Mouse (Mus musculus): ENCODE results near the gene Gm29797.

Gm29797 gene

GRCm38 (mm10) chr2:181656734-181657133 lies at the start of gene Gm29797:
Gene Gm29797, plus strand, starts transcription at chr2:181657034.
- no peak for DNase-seq

DNA sequence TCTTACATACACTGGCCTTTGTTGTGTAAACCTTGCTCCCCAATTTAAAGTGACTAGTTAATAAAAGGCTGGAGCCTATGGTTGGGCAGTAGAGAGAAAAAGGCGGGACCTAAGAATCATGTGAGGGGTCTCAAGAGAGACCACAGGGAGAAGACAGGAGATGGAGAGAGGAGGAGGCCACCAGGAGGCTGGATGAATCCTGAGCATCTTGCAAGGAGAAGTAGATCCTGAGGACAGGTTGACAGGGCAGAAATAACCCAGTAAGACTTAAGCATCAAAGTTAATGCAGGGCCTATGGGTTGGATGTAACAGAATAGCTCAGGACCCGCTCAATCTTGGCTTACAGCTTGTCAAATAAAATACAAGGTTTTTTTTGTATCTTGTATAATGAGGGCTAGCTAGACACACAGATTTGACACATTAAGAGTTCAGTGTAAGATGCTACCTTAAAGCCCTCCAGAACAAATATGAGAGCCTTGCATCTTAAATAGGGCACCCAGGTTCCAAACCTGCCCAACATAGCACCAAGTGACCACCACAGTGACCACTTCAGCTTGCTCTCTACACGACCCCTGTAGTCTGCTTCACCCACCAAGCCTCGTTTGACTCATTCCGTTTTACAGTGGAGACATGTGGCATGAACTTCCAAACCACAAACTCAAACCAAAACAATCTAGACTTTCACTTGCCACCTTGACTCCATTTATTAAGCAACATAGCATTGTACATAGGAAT lies 37.9 kb upstream of the Gm29797 start:
- no peak for DNase-seq

DNA sequence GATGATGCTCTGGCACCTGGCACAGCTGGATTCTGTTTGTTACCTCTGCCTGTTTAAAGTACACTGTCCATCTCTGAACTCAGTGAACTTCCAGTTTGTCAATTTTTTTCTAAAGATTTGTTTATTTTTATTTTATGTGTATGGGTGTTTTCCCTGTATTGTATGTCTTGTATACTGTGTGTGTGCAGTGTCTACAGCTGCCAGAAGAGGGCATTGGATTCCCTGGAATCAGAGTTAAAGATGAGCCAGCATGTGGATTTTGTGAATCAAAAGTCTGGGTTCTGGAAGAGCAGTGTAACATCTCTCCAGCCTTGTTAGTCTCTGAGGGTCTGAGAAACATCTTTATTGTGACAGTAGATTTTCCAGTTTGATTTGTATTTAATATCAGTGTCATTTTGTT lies 33.4 kb upstream of the Gm29797 start:
- peak; percentile 14 to 63 for DNase-seq

DNA sequence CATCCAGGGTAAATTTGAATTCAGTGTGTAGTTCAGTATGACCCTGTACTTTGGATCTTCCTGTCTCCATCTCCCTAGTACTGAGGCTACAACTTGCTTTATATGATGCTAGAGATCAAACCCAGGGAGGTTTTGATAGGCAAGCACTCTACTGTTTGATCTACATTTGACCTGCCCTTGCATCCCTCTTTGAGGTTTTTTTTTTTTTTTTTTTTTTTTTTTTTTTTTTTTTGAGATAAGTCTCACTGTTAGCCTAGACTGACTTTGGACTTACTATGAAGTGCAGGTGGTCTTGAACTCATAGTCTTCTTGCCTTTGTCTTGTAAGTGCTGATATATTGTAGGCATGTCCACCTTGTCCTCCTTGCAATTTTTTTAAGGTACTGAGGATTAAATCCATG lies 28.4 kb upstream of the Gm29797 start:
- no peak for DNase-seq

DNA sequence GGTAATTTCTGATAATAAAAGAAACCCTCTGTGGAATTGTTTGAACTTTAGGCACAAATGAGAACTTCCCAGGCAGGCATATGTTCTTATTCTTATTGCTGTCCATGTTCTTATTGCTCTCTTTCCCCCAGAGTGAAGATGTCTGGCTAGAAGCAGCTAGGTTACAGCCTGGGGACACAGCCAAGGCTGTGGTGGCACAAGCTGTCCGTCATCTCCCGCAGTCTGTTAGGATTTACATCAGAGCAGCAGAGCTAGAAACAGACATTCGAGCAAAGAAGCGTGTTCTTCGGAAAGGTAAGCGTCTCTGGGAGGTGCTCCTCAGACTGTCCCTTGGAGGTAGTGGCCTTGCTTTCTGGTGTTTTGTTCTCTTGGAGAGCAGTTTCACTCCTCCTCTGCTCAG lies 24.2 kb upstream of the Gm29797 start:
- DNase-seq = no peak

DNA sequence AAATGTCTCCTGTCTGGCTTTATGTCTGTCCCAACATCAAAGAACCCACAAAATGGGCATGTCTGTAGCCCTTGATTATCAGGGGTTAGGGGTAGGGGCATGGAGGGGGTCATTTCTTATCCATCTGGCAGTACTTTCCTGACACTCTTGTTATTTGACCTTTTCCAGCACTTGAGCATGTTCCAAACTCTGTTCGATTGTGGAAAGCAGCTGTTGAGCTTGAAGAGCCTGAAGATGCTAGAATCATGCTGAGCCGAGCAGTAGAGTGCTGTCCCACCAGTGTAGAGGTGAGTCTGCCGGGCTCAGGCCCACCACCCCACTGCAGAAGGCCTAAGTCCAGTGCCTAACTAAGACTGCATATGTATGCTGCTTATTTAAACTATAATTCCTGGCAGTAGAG lies 21.0 kb upstream of the Gm29797 start:
- no peak for DNase-seq

GRCm38 (mm10) chr2:181644361-181644760 lies 12.5 kb upstream of the Gm29797 start:
- DNase-seq = peak; percentile 52 to 69

DNA sequence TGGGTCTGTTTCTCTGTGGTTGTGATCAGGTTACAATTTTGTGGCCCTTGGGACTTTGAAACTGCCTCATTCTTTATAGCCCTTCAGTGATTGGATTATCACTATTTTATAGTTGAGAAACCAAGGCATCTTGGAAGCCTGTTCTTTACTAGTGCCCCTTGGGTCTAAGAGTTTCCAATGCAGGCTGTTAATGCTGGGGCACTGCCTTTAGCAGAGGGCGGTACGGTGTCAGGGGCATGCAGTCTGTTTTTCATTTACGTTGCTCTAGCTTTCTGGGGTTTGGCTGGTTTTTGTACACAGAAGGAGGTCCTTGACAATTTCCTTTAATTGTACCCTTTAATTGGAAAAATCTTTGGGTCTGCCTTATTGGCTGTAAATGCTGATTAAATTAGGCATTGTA lies 11.2 kb upstream of the Gm29797 start:
- no peak for DNase-seq

- DNase-seq = no peak
These were observed 10.0 kb upstream of the Gm29797 start for GRCm38 (mm10) chr2:181646626-181647472.

DNA sequence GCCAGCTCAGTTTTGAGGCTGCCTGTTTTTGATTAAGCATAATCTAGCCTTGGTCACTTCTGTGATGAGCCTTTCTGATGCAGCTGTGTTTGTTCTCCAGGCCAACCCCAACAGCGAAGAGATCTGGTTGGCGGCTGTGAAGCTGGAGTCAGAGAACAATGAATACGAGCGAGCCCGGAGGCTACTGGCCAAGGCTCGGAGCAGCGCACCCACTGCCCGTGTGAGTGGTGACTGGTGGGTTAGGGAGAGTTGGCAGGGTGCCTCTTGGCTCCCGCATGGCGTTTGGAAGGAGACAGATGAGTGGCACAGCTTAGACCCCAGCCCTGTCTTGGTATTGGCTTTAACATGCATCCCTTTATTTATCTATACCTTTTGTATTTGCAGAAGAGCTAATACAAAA lies 7.9 kb upstream of the Gm29797 start:
- no peak for DNase-seq

DNA sequence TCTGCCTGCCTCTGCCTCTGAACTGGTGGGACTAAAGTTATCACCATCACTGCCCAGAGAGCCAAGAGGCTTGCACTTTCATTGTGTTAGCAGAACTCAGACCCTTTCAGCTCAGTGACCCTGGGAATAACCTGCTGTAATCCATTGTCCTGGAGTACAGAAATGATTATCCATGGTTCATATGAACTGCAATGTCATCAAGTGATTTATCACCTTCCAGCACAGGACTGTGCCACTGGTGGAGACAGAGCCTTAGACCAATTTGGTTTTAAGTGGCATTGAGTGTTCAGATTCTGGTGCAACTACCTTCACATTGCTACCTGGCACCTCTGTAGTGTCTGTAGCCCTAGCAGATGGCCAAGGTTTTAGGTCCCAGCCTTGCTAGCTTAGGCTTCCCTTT lies 3.8 kb upstream of the Gm29797 start:
- DNase-seq = no peak

- DNase-seq = no peak
These were observed 3.3 kb upstream of the Gm29797 start for GRCm38 (mm10) chr2:181653523-181653922.

DNA sequence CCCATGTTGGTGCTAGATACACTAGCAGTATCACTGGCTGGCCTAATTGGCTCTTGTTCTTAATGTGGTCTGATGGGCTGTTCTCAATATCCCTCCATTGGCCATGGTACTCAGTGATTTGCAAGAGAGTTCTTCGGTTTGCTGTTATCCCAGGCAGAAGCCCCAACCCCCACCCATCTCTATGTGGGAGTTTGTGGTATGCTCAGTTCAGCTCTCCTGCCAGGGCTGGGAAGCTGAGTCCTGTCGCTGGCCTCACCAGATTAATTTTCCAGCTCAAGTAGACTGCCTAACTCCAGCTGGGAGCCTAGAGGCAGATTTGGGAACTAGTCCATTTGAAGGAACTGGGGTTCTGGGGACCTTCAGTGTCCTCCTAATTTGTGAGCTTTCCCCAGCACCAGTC lies 607 bp downstream of the Gm29797 start:
- DNase-seq = no peak

GRCm38 (mm10) chr2:181658528-181658927 lies 1.7 kb downstream of the Gm29797 start:
- no peak for DNase-seq

- peak; percentile 73 to 84 for DNase-seq
These were observed 2.2 kb downstream of the Gm29797 start for GRCm38 (mm10) chr2:181658930-181659555.

DNA sequence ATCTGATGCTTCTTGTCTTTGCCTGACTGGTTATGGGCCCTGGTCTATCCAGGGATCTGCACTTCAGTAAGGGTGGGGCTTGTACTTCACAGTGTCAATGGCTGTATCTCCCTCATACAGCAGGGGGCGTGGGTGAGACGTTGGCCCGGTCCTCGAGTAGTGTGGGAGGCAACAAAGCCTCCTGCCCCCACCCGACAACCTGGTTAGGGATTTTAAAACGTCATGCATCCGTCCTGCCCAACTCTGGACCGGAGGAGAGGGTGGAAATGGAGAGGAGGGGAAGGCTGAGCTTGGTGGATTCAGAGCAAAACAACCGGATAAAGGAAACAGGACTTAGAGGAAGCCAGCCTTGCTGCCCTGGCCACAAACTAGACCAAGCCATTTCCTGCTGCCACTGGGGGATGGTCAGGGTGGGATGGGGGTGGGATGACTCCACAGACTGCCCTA lies 2.8 kb downstream of the Gm29797 start:
- peak; percentile 93 for DNase-seq

DNA sequence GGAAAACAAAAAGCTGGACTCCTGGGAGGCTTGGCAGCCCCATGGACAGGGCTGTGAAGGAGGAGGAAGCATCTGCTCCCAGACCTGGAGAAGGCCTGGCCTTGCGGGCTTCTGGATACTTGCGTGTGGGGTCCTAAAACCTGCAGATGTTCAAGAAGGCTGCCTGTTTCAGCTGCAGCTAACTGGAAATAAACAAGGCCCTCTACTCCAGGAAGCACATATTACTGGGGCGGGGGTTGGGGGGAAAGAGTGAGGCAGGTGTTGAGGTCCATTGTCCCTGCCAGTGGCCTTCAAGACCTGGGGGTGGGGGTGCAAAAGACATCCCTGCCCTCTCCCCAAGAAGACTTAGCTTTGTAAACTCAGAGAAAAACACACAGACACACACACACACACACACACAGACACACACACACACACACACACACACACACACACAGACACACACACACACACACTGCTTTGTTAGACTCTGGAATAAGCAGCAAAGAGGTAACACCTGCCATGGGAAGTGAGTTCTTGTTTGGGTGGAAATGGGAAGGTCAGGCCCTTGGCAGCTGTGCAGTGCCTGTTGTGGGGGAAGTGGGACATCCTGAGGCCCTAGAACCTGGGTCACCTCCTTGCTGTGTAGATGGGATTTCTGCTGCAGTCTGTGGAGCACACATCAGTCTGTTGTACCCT lies 5.9 kb downstream of the Gm29797 start:
- DNase-seq = peak; percentile 63 to 66

- peak; percentile 79 to 85 for DNase-seq
These were observed 6.4 kb downstream of the Gm29797 start for GRCm38 (mm10) chr2:181663298-181663630.

- peak; percentile 22 to 51 for DNase-seq
These were observed 13.6 kb downstream of the Gm29797 start for GRCm38 (mm10) chr2:181670285-181670912.

DNA sequence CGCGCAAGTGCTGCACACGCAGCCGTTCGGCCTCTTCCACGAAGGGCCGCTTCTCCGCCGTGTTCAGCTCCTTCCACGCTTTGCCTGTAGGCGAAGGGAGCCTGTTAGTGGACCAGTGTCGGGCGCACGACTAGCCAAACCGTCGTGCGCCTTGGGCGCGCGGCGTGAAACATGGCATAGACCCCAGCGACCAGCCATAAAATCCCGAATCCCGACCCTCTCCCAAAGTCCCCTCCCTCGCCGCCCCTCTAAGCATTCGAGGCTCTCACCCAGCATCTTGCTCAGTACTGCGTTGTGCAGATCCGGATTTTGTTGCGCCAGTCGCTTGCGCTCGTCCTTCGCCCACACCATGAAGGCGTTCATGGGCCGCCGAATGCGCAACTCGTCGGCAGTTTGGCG lies 14.1 kb downstream of the Gm29797 start:
- DNase-seq = no peak

DNA sequence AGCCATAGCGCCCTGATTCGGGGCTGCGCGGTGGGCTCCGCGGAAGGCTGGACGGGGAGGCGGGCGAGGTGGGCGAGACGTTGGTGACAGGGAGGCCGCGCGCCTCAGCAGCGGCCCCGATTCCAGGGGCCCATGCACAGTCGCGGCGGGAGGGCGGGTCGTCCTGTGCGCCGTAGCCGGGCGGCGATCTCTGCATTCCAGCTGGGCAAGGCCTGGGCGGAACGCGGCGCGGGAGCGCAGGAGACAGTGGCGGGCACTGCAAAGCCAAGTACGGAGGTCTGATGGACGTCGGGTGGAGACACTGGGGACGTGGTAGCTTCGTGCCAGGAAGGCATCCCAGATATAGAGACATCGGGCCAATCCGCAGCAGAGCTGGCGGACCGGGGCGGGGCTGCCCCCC lies 14.5 kb downstream of the Gm29797 start, which contains the start of gene Sox18:
Gene Sox18 (minus strand): TSS at position 315 of the 400 bp plus-strand sequence.
- peak; percentile 75 to 83 for DNase-seq

DNA sequence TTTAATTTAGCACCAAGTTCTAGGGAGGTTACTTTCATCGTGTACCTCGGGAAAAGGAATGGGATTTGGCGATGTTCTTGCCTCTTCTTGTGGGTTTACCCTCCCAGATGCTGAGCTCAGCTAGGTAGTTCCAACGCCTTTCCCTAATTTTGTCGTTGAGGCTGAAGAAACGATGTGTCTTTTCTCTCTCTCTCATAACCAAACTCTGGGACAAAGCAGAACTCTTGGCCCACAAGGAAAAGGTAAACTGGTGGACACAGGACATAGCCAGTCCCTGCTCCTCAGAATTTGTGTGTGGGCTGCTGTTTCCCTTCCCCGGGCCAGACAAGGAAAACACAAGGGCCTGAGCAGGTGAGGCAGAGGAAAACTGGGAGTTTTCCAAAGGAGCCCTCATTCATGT lies 15.2 kb downstream of the Gm29797 start:
- no peak for DNase-seq

- DNase-seq = peak; percentile 10 to 16
These were observed 16.7 kb downstream of the Gm29797 start for GRCm38 (mm10) chr2:181673501-181673900.

Measured in kidney, postnatal 36 days (tissue).